Mouse (Mus musculus) adrenal gland, postnatal 10 days (tissue): ENCODE data around the gene Ift140. TPM values are rescaled to one million over a fixed set of nuclear protein-coding genes. Genes with fewer than 3 reads are reported as not detected.
A peak's percentile ranks its signal among the peaks of the same experiment; 100 is the strongest.

ENCODE experiments used
- DNase-seq: peaks from one replicate; pipeline ENCODE4 v3.0.0; 2021; ENCODE audit warnings: mixed read lengths
- long read RNA-seq, 2 experiments: library from polyadenylated mRNA; stranded (forward); transcript quantifications; one replicate each; pipeline ENCODE4 v2.0.0; 2021
- total RNA-seq, 2 experiments: library from RNA; stranded (reverse); gene quantifications; 2 replicates each; pipeline ENCODE4 v1.2.3; 2021

Ift140 gene
- 10 to 100 TPM; 25.0 to 28.2 TPM for total RNA-seq
- long read RNA-seq, experiment 1, full-length matches to known transcripts, result 6 of 20 reads
- long read RNA-seq, experiment 1, partial matches to known transcripts, result 7 of 20 reads
- long read RNA-seq, experiment 1, other reads (novel, unspliced or antisense), result 7 of 20 reads
- long read RNA-seq, experiment 2, full-length matches to known transcripts, result 10 of 23 reads
- long read RNA-seq, experiment 2, partial matches to known transcripts, result 2 of 23 reads
- long read RNA-seq, experiment 2, other reads (novel, unspliced or antisense), result 11 of 23 reads

DNA sequence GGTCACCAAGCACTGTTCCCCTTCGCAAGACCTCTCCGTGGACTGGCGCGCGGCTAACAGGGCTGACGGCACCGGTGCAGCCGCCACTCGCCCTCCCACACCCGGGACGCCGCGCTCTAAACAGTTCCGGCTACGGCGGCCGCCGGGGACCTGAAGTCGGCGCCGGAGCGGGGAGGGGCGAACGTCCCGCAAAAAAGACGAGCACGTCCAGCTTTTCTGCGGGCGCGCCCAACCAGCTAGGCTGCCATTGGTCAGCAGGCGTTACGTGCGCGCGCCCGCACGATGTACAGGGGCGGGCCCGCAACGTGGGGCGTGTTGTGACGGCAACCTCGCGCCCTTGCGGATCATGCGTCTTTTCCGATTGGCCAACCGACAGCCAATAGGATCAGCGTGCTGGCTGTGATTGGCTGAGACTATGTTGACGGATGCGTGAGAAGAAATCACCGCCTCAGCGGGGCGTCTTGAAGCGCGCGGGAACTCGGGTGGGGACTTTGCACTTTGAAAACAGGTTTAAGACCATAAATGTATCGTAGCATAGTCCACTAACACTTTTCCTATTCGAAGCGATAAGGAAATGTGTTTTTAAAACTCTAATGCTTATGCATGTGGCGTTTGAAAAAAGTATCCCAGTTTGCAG, at the start of gene Ift140, which contains the start of gene Cramp1l:
TSS of gene Ift140 (plus strand) at position 431 of the 637 bp plus-strand sequence.
TSS of gene Cramp1l (minus strand) at position 134 of the 637 bp plus-strand sequence.
- DNase-seq, result peak; percentile 99

DNA sequence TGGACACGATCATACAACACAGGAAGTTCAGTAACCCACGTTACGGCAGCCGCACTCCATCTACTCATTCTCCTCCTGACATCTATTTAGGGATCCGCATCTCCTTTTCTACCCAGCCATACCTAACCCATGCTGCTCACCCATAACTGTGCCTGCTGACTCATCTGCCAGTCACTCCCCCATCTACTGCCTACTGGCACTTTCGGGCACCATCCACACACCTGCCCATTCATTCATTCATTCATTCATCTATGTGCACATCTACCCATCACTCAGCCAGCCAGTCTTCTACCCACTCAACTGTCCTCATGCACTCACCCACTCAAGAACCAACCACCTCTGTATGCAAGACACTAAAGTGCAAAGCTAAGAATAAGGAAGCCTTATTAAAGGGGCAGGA, 28.7 kb upstream of the Ift140 start:
- DNase-seq, result no peak

DNA sequence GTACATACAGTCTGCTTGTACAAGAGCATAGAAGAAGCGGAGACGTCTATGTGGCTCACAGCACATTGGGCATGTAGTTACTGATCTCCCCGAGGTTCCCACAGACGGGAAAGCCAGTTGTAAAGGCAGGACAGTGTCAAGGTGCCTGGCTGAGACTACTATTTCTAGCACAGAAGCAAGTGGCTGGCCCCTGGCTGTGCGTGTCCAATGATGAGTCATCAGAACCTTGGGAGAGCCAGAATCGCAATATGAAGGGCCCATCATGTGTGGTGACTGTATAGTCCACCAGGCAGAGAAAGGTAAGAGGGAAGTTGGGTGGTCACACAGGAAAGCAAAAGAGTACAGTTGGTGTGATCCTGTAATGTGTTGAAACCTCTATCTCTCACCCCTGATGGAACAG, 21.2 kb upstream of the Ift140 start:
- peak; percentile 20 for DNase-seq

DNA sequence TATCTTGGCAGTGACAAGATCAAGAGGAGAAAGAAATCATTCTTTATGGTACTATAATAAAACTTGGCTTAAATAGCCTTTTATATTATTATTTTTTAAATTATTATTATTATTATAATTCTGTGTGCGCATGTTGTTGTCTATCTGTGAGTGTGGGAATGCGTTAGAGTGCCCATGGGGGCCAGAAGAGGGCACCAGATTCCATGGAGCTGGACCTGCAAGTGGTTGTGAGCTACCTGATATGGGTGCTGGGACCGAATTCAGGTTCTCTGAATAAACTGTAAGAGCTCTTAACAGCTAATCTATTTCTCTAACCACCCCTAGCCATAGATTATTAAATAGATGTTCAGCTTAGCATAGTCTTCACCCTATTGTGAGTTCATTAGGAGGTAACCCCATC, 10.8 kb upstream of the Ift140 start:
- no peak for DNase-seq

DNA sequence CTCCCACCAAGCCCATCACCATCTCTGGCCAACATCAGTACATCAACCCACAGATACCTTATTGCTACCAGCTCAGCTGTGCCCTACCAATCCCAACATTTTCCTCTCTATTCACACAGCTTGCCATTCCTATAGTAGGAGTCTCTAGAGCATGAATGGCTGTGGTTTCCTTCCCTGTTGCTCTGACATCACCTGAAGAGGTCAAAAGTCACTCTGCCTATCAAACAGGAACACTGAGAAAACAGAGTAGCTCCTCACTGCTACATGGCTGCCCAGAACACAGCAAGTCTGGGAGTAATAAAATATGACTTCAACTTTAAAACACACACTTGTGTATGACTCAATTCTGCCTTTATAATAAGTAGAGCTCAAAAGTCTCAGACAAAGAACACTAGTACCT, 8.4 kb upstream of the Ift140 start:
- no peak for DNase-seq

DNA sequence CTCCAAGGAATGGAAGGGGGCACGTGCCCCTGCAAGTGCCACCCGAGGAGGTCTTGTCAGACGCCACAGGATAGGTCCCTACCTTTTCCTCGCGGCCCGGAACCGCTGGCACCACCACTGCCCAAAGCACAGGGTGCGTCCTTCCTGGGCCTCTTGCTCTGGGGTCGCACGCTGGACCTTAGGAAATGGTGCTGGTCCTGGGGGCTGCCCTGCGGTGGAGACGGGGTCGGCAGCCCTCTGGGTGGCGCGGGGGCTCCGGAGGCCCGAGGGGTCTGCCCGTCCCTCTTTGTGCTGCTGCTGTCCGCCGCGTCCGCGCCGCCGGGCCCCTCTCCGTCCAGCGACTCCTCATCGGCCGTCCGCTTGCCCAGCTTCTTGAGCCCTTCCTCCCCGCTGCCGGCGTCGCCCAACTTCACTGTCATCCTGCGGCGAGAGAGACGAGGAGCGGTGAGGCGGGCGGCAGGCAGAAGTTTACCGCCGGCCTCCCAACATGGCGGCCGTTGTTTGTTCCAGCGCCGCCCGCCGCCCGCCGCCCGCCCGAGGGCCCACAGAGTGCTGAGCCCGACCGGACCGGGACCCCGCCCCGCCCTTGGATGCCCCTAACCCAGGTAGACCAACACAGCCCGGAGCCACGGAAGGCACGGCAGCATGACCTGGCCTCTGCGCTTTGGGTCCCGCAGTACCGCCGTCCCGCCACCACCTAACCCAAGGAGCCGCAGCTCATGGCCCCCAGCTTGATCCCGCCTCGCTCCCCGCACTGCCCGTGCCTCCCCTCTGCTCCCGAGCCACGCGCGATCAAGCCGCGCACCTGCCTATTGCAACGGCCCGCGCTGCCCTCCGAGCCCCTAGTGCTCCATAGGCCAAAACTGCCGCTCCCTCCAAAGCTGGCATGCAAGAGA, 2.0 kb upstream of the Ift140 start:
- peak; percentile 54 for DNase-seq

DNA sequence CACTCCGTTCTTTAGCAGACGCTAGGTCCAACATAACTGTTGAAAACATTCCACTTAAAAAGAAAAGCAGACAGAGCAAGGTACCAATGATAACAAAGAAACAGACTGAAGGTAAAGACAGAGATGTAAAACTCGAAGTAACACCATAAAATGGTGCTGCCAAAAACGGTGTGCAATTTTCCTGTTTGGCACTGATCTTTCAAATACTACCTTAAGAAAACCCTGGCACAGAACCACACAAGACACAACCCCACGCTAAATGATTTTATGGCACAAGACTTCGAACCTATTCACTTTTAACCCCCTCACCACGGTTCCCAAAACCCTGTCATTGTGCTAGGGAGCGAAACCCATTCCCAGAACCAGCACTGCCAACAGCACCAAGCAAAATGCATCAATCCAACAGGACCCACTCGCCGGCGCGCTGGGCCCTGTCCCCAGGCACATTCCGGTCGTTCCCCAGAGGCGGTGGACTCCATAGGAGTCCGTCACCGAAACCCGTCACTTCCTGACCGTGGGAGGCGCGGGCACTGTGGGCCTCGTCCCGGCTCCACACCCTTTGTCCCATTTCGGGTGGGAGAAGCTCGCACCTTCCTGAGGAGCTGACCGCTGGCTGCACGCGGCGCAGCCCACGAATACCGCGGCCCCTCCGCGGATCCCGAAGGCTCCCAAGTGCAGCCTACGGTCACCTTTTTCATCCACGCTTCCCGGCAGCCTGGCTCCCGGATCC, 879 bp upstream of the Ift140 start:
- peak; percentile 67 for DNase-seq

DNA sequence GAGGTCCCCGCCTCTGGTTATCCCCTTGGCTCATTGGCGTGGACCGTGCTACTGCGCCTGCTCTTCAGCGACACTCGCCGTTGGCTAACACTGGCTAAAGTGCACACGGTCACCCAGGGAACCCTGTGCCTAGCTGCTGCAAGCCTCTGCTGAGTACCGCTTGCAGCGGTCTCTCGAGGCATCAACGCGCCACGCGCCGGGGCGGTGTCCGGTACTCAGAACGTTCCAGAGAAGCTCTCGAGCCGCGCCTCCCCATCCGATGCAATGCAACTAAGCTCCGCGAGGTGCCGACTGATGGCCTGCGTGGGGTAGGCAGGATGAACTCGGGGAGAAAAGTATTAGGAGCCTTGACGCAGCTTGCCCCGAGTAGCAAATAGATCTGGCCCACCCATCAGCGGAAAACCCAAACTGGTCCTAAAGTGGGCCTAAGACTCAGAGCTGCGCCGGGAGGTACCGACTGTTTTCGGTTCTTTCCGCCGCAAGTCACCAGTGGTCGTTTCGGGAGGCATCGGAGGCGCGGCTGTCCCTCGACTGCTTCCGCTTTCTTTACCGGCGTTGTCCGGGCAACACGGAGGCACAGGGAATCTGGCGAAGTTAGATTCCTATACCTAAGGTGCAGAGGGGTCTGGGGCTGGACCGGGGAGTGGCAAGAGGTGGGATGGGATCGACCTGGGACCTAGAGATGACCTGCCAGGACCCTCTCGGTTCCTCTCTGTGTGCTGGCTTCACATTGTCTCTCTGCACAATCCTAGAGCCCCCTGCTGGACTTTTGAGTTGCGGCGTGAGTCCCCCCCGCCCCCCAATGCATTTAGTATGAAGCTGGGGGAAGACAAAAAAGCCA, 627 bp downstream of the Ift140 start:
- DNase-seq, result peak; percentile 84

DNA sequence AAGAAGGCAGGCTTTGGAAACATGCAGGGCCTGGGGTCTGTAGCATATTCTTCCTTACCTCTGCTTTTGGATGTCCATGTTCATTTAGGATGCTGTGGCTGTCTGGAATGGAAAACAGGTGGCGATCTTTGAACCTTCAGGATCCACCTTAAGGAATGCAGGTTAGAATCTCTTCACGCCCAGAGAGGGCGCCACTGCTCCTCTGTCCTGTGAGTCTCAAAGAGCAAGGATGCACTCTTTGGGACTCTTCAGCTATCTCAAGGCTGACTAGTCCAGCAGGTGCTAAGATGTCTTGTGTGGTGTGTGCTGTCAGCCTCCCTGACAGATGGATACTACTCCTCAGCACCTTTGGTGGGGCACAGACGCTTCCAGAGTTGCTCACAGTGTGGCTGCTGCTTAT, 20.3 kb downstream of the Ift140 start:
- DNase-seq, result peak; percentile 20

DNA sequence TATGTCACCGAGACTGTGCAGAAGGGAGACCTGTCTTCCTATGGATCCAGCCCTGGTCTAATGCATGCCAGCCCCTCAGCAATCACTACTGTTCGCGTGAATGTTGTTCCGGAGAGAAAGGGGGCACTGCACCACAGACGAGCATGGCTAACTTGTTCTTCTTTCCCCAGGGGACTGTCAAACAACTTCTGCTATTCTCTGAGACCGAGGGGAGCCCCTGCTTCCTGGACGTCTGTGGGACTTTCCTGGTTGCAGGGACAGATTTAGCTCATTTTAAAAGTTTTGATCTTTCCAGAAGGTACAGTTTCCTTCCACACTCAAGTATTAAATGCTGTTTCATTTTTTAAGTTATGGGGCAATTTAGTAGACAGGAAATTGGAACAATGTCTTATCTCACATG, 29.0 kb downstream of the Ift140 start:
- DNase-seq, result no peak

DNA sequence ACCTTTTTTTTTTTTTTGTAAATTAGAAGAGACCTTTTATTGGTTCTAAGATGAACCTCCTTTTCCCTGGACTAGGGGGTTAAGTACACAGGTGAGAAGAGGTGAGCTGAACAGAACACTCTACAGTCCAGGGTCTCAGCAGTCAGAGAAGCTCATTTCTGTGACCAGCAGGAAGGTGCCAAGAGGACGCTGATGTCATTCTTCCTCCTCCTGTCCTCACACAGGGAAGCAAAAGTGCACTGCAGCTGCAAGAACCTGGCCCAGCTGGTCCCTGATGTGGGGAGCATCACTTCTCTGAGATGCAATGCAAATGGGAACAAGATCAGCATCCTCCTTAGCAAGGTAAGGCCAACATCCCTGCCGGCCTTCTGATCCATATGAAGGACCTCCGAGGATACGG, 29.4 kb downstream of the Ift140 start:
- no peak for DNase-seq

DNA sequence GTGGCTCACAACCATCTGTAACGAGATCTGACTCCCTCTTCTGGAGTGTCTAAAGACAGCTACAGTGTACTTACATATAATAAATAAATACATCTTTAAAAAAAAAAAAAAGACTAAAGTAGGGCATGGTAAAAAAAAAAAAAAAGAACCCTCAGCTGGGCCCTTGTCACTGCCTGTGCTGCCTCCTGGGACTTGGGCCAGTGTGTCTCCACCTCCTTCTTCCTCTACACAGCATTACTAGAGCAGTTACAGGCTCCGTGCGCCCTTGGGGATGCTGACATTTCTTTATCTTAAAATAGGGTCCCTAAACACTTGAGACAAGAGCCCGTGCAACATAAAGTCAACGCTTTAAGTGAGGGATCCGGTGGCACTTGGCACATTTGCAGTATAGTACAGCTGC, 31.3 kb downstream of the Ift140 start:
- DNase-seq, result no peak

DNA sequence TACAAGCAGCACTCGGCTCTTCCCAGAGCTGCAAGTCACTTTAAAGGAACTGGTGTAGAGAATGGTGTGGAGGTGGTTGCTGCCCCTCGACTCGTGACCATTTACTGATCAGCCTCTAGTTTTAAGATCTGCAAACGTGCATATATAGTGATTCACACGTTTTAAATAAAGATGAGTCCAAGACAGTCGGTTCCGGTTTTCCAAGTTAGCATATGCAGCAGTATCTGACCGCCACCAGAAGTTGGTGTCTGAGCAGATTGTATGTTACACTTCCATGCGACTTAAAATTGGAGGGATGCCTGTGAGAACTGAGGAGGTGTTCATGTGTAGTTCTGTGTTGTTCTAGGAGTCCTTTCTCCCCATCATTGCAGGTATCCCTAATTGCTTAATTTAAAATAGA, 37.4 kb downstream of the Ift140 start:
- DNase-seq, result no peak

DNA sequence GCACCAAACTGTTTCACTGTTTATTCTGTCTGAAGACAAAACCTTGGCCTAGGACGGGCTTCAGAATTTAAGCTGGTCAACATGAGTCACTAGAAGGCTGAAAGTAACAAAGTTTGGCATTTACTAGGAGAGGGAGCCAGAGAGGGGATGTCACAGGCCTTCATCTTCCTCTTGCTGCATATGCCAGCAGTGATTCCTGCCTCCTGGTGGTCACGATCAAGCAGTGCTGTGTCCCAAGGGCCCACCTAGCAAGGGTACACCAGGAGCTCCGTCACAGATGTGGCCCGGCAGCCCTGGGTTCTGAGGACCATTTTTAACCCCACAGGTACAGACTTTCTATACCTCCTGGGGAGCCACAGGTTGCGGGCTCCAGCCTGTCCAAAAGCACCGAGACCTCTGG, 41.2 kb downstream of the Ift140 start:
- DNase-seq, result no peak

DNA sequence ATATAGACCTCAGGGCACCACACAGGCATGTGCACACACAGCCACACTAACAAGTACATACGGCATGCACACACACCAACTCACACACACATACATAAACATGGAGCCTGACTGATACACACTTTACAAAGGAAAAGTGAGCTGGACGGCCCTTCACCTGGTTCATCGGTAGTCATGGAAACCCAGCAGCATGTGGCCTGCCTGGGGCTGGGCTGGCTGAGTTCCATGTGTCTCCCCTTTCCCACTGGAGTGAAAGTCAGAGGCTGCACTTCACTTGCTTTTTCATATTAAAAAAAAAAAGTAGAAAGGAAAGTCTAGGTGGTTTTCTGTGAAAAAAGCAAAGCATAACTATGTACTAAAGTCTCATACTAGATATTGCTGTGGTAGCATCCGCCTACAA, 47.4 kb downstream of the Ift140 start:
- DNase-seq, result no peak

DNA sequence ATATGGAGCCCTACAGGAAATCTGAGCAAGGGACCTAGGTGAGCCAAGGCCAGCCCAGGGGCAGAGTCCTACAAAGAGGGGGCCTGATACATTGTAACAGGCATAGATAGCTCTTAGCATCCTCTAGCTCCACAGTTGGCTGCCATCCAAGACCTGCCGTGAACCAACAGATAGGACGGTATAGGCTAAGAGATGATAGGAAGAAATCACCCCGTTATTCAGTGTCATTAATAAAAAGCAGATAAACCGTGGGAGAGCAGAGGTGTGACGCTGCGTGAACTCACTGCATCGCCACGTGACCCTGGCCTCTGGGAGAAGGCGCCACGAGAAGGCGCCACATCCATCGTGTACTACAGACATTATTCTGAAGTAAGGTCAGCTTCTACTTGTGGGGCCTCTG, 48.0 kb downstream of the Ift140 start:
- peak; percentile 32 for DNase-seq

DNA sequence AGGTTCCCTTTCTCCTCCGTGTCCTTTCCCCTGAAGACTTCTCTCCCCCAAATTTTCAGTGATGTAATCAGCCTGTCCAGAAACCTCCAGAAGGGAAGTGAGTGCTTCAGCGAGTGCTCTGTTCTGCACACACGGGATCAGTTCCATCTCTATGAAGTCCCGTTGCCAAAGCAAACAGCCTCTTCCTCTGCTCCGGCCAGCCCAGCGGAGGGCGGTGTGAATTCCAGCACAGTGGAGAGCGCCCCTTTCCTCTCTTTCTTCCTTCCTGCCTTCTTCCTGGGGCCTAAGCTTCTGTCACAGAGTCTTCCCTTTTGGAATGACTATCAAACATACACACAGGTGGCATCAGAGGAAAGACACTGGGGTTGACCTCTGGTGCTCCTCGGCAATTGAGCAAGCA, 48.5 kb downstream of the Ift140 start:
- peak; percentile 59 for DNase-seq

DNA sequence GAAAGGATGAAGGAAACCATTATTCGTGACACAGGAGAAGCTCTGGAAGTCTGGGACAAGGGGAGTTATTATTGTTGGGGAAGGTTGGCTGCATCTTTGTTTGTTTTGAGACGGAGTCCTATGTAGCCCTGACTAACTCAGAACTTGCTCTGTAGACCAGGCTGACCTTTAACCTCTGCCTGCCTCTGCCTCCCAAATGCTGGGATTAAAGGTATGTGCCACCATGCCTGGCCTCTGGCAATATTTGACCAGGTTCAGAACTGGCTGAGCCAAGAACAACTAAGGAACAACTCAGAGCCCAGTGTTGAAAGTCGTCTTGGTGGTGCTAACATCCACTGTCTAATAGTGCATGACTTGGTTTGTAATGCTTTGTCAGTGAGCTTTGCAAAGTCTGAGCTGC, 49.3 kb downstream of the Ift140 start:
- DNase-seq, result no peak

DNA sequence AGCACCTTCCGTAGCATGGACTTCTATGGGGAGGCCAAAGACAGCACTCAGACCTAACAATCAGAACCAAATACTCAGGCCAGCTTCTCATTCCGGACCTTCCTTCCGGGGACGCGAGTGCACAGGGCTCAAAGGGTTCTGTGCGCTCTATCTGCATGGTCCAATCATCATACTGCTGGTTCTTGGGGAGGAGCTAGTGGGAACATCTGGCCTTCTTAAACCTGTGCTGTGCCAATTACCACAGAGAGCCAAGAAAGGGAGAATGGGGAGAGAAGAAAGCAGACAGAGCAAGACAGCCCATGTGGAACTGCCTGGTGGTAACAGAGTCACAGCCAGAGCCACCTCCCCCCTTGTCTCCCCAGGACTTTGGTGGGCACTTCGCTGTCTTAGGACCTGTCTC, 50.7 kb downstream of the Ift140 start:
- DNase-seq, result no peak

DNA sequence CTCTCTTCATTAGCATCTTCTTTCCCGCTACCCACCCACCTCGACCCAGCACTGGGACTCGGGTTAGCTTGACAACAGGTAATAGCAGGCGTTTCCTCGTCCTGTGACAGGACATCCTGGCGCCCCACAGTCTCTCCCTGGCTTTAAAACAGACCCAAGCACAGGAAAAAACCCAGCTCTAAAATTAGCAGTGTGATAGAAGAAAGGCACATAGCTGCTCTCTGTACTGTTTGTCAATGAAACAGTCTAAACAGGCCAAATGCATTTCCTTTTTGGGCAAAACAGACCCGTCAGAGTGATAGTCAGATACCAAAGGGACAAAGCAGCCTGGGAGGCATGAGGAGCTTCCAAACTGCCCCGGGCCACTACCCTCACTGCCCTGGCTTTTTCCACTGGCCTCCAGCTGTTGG, 51.6 kb downstream of the Ift140 start:
- DNase-seq, result peak; percentile 39

DNA sequence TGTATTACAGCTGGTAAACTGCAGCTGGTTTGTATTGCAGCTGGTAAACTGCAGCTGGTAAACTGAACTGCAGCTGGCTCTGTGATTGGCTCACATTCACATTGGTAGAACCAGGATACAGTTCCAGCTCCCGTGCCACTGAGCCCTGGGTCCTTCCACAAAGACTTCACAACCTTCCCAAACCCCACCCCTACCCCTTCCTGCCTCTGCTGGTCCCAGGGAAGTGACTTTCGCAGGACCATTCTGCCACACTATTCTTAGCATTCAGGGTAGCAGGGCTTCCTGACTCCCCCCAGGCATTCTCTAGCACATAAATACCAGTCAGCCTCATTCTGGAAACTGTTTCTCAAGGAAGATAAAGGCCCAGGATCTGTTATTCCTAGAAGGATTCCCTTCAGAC, 52.8 kb downstream of the Ift140 start:
- no peak for DNase-seq
